Mouse (Mus musculus) limb, embryonic 10.5 days (tissue): Measurements from ENCODE around the gene Eif4ebp2. TPM values are rescaled to one million over a fixed set of nuclear protein-coding genes. Genes with fewer than 3 reads are reported as not detected.
A peak's percentile ranks its signal among the peaks of the same experiment; 100 is the strongest.

ENCODE experiments used
- DNase-seq: peaks from one replicate; pipeline ENCODE4 v3.0.0-alpha.2; 2017; ENCODE audit warnings: low spot score
- H3K27ac ChIP-seq: fragments of 300-500 bp; sonication (generic); 2 replicates; pipeline ENCODE4 v1.5.1; 2016; ENCODE audit warnings: mild to moderate bottlenecking
- H3K27me3 ChIP-seq: fragments of 300-500 bp; sonication (generic); 2 replicates; pipeline ENCODE4 v1.6.1; 2016; ENCODE audit warnings: low read depth, mild to moderate bottlenecking; ENCODE audit not compliant: poor library complexity, severe bottlenecking
- H3K36me3 ChIP-seq: fragments of 300-500 bp; sonication (generic); 2 replicates; pipeline ENCODE4 v1.6.1; 2016; ENCODE audit warnings: mild to moderate bottlenecking, moderate library complexity
- H3K4me1 ChIP-seq: fragments of 300-500 bp; sonication (generic); 2 replicates; pipeline ENCODE4 v1.6.1; 2016
- H3K4me3 ChIP-seq: fragments of 300-500 bp; sonication (generic); 2 replicates; pipeline ENCODE4 v1.5.1; 2016; ENCODE audit warnings: mild to moderate bottlenecking, moderate library complexity
- H3K9me3 ChIP-seq: fragments of 300-500 bp; sonication (generic); replicated peaks from 2 replicates; pipeline ENCODE4 v1.6.1; 2016; ENCODE audit warnings: mild to moderate bottlenecking
- WGBS: fragments of 180-500 bp; shearing (Covaris S2); methylation state at CpG from one replicate; pipeline ENCODE4 v1.1.7; 2016; 5-methylcytosine and 5-hydroxymethylcytosine counted together
- polyA plus RNA-seq: library from polyadenylated mRNA; unstranded; fragments of >200 nt; fragmentation: Nextera tagmentation; extraction: Ambion mirVana; gene quantifications from 2 replicates; pipeline ENCODE4 v1.2.1, GENCODE M21; 2016

Gene Eif4ebp2
- polyA plus RNA-seq, 1 experiment from 2014 or later = 83.2 TPM

DNA sequence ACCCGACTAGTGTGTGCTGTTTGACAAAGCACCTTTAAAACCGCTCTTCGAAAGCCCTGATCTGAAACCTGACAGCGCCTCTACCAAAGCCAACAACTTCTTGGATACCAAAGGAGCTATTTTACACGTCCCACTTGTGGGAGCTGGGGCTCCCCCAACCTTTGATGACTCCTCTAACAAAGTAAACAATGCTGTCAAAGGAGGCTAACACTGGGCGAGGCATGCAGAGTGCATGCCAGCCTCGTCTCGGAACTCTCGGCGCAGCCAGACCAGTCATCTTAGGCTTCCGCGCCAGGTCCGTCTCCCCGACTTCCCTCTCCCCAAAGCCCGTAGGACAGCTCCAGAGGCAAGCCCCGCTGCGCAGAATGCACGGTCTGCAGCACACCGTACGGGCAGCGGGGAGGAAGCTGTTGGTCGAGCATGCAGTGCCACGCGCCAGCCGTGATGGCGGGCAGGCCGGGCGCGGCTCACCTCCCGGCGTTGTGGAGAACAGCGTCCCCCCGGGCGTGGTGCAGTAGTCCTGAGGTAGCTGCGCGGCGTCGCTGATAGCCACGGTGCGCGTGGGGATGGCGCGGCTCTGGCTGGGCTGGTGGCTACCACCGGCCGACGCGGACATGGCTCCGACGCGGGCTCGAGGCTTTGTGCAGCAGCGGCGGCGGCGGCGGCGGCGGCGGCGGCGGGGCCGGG lies 387 bp downstream of the Eif4ebp2 start:
- peak overlapping the region; percentile 95 for H3K27ac ChIP-seq
- peak; percentile 71 for DNase-seq
- no peaks in the 10 kb centered on the region for H3K9me3 ChIP-seq
- peaks cover 33% of the 10 kb centered on the region for H3K4me1 ChIP-seq
- no peaks in the 10 kb centered on the region for H3K27me3 ChIP-seq
- H3K4me3 ChIP-seq = peak overlapping the region; percentile 99
- H3K36me3 ChIP-seq = peaks cover 38% of the 10 kb centered on the region
- under 1% methylated on average over 62 of the region's 62 CpGs for WGBS

DNA sequence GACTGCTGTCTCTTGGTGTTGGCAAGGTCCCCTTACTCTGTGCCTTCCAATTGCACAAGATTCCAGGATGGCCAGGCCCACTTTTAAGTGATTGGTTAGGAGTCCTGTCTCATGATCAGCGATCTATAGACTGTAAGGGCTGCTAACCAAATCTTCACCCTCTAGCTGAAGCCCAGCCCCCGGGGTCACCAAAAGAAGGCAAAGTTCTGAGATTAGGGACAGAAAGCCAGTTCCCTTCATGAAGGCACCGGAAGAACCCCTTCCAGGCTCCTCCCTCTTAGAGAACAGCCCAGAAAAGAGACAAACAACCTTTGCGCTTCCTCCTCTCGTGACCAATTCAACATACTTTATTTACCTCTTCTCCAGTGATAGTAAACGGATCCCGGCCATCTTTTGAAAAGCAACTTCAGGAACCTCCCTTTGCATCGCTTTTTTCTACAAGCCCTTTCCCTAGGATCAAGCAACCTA lies 964 bp downstream of the Eif4ebp2 start:
- Histone ChIP-seq H3K4me3 (peak overlapping the region; percentile 99), H3K27me3 (no peaks in the 10 kb centered on the region), H3K9me3 (no peaks in the 10 kb centered on the region), H3K4me1 (peaks cover 38% of the 10 kb centered on the region), H3K36me3 (peaks cover 44% of the 10 kb centered on the region), H3K27ac (peak overlapping the region; percentile 95)
- WGBS = 11% methylated on average over 8 of the region's 8 CpGs
- DNase-seq = no peak

DNA sequence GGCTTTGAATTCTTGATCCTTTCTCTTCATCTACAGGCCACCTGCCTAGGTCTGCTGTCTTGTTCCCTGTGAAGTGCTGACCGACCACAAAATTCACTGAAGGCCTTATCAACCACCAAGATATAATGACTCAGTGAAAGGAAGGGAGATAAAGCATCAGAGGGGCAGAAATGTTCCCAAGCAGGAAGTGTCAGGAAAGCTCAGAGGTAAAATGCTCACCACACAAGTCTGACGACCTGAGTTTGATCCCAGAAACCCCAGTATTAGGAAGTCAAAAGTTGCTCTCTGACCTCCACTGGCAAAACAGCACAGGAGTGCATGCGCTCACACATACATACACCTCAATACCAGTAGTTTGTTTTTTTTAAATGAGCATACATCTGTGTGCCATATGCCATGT lies 3.6 kb downstream of the Eif4ebp2 start:
- WGBS = 77% methylated on average over 3 of the region's 3 CpGs
- Histone ChIP-seq H3K4me1 (peaks cover 61% of the 10 kb centered on the region), H3K4me3 (no peak overlapping the region), H3K27me3 (no peaks in the 10 kb centered on the region), H3K36me3 (peaks cover 45% of the 10 kb centered on the region), H3K27ac (no peak overlapping the region), H3K9me3 (no peaks in the 10 kb centered on the region)
- no peak for DNase-seq

DNA sequence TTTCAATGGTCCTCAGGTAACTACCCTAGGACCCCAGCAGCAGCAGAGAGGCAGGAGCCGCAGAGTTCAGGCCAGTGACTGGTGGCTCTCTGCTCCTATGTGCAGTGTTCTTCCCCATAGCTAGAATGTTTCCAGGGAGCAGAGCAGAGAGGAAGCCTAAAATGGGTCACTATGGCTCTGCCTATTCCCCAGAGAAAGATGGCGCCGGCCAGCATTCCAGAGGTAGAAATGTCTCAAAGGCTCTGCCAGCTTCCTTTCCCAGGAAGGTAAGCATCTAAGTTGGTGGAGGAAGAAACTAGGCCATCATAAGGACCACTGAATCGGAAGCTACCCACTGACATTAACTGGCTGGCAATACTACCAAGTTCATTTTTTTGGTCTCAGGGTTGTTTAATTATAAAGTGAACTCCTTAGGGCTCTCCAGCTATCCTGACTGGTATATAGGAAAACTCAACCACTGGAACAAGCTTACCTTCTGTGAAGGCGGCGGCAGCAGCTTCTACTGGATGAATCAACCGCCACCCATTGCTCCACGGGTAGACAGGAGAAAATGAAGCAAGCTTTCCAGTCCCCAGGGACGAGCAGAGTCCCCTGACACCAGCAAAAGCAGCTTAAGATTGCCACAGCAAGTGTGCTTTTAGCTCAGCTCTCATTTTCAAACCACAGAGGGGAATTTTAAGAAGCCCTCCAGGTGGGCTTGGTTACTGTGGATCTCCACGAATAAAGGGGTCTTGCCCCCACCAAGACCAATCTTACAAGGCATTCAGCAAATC lies 4.7 kb downstream of the Eif4ebp2 start:
- H3K9me3 ChIP-seq = no peaks in the 10 kb centered on the region
- H3K36me3 ChIP-seq = peaks cover 48% of the 10 kb centered on the region
- H3K4me3 ChIP-seq = no peak overlapping the region
- no peak overlapping the region for H3K27ac ChIP-seq
- DNase-seq = no peak
- H3K4me1 ChIP-seq = peaks cover 71% of the 10 kb centered on the region
- H3K27me3 ChIP-seq = no peaks in the 10 kb centered on the region
- WGBS = 89% methylated on average over 10 of the region's 10 CpGs

DNA sequence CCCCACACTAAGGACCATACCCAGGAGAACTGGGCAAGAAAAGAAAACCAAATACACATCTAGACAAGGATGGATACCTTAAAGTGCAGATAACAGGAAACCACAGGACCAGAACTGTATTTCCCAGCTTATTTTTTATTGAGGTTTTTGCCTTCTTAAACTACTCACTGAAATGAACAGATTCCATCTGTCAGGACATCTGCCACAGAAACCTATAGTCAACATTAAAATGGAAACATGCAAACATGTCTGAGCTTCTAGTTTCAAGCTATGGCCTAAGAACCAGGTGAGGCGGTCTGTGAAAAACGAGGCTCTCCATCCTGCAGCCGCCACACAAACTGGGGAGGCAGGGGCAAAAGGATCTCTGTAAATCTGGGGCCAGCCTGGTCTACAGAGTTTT lies 7.4 kb downstream of the Eif4ebp2 start:
- Histone ChIP-seq H3K36me3 (peaks cover 53% of the 10 kb centered on the region), H3K9me3 (no peaks in the 10 kb centered on the region), H3K4me3 (no peak overlapping the region), H3K27ac (no peak overlapping the region), H3K27me3 (no peaks in the 10 kb centered on the region), H3K4me1 (peaks cover 71% of the 10 kb centered on the region)
- no peak for DNase-seq
- 83% methylated on average over 3 of the region's 3 CpGs for WGBS

DNA sequence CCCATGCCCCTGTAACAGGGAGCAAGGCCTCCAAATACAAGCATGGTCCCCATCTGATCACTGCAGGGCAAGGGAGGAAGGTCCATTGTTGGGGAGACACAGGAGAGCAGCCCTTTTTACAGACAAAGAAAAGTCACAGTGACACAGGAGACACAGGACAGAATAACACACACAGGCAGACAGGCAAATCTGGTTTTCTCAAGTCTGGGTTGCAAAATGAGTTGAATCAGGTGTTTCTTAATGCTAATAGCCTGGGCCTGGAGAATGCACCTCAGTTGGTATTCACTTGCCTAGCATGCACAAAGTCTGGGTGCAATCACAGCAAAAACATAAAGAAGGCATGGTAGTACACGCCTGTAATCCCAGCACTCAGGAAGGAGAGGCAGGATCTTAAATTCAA lies 8.6 kb downstream of the Eif4ebp2 start:
- 84% methylated on average over 1 of the region's 1 CpGs for WGBS
- Histone ChIP-seq H3K27ac (peak overlapping the region; percentile 50; the same call in 1 of the 2 replicates), H3K27me3 (no peaks in the 10 kb centered on the region), H3K36me3 (peaks cover 49% of the 10 kb centered on the region), H3K4me3 (no peak overlapping the region), H3K4me1 (peaks cover 65% of the 10 kb centered on the region), H3K9me3 (no peaks in the 10 kb centered on the region)
- DNase-seq = no peak

DNA sequence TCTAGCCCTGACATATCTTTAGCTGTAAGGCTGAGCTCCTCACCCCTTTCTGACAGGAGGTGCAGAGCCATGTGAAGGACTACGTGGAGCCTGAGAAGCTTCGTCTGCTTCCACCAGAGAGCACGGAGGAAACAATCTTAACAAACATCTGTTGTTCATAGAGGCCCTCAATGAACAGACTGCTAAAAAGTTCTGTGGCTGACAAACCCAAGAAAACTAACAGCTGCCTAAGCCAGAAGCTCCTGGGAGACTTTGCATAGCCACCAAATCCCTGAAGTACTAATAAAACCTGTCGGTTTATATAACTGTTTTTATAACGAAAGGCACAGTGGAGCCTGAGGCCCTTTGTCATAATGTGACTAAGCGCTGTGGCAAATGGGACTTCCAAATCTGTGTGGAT lies 9.0 kb downstream of the Eif4ebp2 start:
- H3K27me3 ChIP-seq = no peaks in the 10 kb centered on the region

DNA sequence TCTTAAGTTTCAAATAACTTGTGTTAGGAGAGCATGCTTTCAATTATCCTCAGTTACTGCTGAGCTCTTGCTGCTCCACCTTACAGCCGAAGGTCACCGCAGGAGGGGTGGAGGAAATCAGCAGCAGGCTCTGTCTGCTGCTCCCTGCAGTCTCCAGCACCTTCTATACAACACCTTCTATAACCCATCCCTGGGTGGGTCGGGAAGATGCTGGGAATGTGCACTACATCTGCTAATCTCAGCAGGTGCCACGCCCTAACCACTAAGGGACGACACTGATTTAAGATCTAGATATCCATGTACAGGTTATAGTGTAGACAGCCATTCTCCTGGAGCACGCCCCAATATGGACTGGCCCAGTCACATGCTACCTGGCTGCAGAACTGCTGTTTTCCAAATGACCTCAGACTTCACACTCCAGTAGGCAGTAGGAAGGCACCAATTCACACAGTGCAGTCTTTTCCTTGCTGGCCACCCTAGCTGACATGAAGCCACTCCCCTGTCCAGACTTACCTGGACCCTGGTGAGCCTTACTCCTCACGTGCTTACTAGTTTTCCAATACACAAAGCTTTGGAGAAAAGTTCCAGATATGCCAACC lies 12.2 kb downstream of the Eif4ebp2 start:
- Histone ChIP-seq H3K4me3 (no peak overlapping the region), H3K4me1 (peaks cover 37% of the 10 kb centered on the region), H3K9me3 (no peaks in the 10 kb centered on the region), H3K27me3 (no peaks in the 10 kb centered on the region), H3K36me3 (peaks cover 42% of the 10 kb centered on the region), H3K27ac (no peak overlapping the region)
- DNase-seq = no peak
- WGBS = 86% methylated on average over 7 of the region's 7 CpGs

More for the DNA sequence above, 9.0 kb downstream of the Eif4ebp2 start:
- Histone ChIP-seq H3K36me3 (peaks cover 49% of the 10 kb centered on the region), H3K4me1 (peaks cover 64% of the 10 kb centered on the region), H3K9me3 (no peaks in the 10 kb centered on the region), H3K27ac (0 out of 2 replicates have a peak overlapping the region, but pooled peaks have one; percentile 50), H3K4me3 (no peak overlapping the region)
- 47% methylated on average over 6 of the region's 6 CpGs for WGBS
- DNase-seq = no peak

DNA sequence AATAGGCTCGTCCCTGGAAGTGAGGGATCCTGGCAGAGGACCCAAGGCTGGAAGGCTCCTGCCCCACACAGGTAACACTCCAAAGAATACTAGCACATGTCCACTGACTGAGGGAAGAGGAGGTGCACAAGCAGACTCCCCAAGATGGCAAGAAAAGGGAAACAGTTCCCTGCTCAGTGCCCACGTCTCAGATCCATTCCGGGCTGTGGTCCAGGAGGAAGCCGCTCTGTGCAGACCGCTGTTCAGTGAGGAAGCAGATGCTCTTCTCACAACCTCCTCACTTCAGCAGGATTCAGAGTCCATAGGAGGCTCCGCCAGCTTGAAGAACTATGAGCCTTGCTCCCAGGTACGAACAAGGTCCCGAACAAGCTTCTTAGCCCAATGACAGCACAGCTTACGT lies 21.1 kb downstream of the Eif4ebp2 start:
- H3K36me3 ChIP-seq = peaks cover 80% of the 10 kb centered on the region
- WGBS = 94% methylated on average over 9 of the region's 9 CpGs

DNA sequence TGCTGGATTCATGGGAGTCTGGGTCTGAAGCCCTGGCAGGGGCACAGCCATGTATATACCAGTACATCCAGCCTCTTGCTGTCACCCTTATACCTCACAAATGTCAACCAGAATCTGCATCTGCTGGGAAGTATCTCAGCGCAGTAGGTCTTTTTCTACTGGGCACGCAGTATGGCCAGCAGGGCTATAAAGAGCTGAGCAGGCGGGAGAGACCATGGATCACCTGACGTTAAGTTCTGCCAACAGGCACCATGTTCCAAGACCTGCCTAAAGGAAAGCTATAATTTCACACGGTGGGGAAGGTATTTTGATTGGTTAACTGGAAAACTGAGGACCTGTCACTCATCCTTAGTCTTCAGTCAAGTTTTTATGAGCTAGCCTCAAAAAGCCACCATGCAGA lies 23.4 kb downstream of the Eif4ebp2 start:
- Histone ChIP-seq H3K27ac (no peak overlapping the region), H3K36me3 (peaks cover 57% of the 10 kb centered on the region), H3K9me3 (no peaks in the 10 kb centered on the region), H3K27me3 (no peaks in the 10 kb centered on the region), H3K4me1 (0 out of 2 replicates have a peak, but pooled peaks cover 4% of the 10 kb centered on the region), H3K4me3 (no peak overlapping the region)
- no peak for DNase-seq
- WGBS = 95% methylated on average over 5 of the region's 5 CpGs

More for the DNA sequence above, 21.1 kb downstream of the Eif4ebp2 start:
- Histone ChIP-seq H3K9me3 (no peaks in the 10 kb centered on the region), H3K4me1 (no peaks in the 10 kb centered on the region), H3K27ac (no peak overlapping the region), H3K4me3 (no peak overlapping the region), H3K27me3 (no peaks in the 10 kb centered on the region)
- DNase-seq = no peak

DNA sequence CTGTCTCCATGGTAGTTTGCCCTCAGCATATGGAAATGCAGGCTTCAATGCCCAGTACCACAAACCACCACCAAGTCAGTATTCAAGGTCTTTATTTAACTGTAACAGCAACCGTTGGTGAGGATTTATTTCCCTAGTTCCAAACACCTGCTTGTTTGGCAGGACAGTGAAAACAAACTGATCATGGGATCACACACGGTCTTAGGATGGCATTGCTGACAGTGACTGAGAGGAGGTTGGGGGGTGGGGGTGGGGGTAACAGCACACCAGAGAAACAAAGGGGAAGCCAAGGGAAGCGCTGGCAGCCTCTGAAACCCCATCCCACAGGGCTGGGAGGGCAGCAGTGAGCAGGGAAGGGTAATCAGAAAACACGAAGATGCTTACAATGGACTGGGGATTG lies 24.0 kb downstream of the Eif4ebp2 start:
- Histone ChIP-seq H3K4me1 (0 out of 2 replicates have a peak, but pooled peaks cover 4% of the 10 kb centered on the region), H3K36me3 (peaks cover 50% of the 10 kb centered on the region), H3K27me3 (no peaks in the 10 kb centered on the region), H3K27ac (no peak overlapping the region), H3K9me3 (no peaks in the 10 kb centered on the region), H3K4me3 (no peak overlapping the region)
- no peak for DNase-seq
- 77% methylated on average over 4 of the region's 4 CpGs for WGBS

DNA sequence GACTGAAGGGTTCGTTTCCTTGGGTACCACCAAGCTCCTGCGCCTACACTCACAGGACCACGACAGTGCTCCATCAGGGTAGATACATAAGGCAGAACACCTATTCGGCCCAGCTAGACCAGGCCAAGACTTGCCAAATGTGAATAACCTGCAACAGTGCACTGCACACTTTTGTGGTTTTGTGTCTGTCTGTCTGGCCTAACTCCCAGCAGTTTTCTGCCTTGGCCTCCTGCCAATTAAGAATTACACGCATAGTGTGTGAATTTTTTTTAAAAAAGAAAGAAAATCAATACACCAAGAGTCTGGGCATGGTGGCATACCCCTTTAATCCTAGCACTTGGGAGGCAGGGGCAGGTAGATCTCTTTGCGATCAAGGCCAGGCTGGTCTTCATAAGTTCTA lies 24.5 kb downstream of the Eif4ebp2 start:
- peaks cover 46% of the 10 kb centered on the region for H3K36me3 ChIP-seq

More for the DNA sequence above, 24.5 kb downstream of the Eif4ebp2 start:
- no peaks in the 10 kb centered on the region for H3K27me3 ChIP-seq
- no peak overlapping the region for H3K4me3 ChIP-seq
- 94% methylated on average over 6 of the region's 6 CpGs for WGBS
- DNase-seq = no peak
- 0 out of 2 replicates have a peak, but pooled peaks cover 9% of the 10 kb centered on the region for H3K4me1 ChIP-seq
- H3K27ac ChIP-seq = no peak overlapping the region
- H3K9me3 ChIP-seq = no peaks in the 10 kb centered on the region
